Mouse (Mus musculus) cortical plate, adult 2 months (tissue): ENCODE results near the gene Fam189b.

Source experiments
- CTCF ChIP-seq: fragments of 200-500 bp; IDR thresholded peaks from 2 replicates; pipeline ENCODE4 v1.5.1; 2011; ENCODE audit warnings: mild to moderate bottlenecking, control low read depth, low read length; ENCODE audit not compliant: insufficient read depth; ENCODE audit errors: extremely low read depth
- POLR2A ChIP-seq: fragments of 200-500 bp; IDR thresholded peaks from 2 replicates; pipeline ENCODE4 v1.6.1; 2011; ENCODE audit warnings: mild to moderate bottlenecking, low read length, control low read depth; ENCODE audit not compliant: insufficient read depth; ENCODE audit errors: extremely low read depth

DNA sequence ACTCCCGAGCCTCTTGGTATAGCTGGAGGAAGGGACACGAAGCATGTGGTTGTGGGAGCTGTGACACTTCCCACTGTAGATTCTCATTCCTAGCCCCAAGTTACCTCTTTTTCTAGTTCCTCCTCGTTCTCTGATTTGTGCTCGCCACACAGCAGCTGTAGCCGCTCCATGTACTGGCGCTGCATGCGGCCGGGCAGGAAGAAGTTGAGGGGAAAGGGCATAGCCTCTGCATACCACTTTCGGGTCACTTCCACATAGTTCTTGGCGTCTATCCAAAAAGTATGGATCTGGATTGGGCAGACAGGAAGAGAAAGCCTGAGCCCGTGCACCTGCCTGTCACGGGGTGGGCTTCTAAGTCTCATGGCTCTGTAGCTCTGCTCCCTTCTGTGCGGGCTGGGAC is 27.2 kb downstream of the Fam189b start:
- no peak for TF ChIP-seq POLR2A
- TF ChIP-seq CTCF, result no peak
